Mouse (Mus musculus) thymus, adult 18-20 months (tissue): Measurements from ENCODE around the gene Rngtt.
"Not testable (repeated sequence)": the region's sequence is repeated elsewhere in the genome, so short reads cannot be mapped to it uniquely, and the experiment has no call there.

Source experiments
- DNase-seq, 2 experiments: peaks; one replicate each; pipeline ENCODE4 v3.0.0; 2022; ENCODE audit warnings: mixed read lengths in 2 of 2

Gene Rngtt

DNA sequence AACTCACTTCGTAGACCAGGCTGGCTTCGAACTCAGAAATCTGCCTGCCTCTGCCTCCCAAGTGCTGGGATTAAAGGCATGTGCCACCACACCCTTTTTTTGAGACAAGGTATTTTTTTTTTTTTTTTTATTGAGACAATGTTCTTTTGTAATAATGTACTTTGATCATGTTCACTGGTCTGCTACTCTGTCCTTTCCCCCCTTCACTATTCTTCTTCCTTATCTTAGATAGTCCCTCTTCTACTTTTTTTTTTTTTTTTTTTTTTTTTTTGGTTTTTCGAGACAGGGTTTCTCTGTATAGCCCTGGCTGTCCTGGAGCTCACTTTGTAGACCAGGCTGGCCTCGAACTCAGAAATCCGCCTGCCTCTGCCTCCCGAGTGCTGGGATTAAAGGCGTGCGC, 4.0 kb downstream of the Rngtt start:
- DNase-seq = not testable (repeated sequence)

- DNase-seq = no peak
These were observed 5.7 kb downstream of the Rngtt start for GRCm38 (mm10) chr4:33315840-33316239.

- DNase-seq = no peak
These were observed 21.0 kb downstream of the Rngtt start for GRCm38 (mm10) chr4:33331147-33331546.

GRCm38 (mm10) chr4:33332956-33333455, 22.9 kb downstream of the Rngtt start:
- no peak for DNase-seq

DNA sequence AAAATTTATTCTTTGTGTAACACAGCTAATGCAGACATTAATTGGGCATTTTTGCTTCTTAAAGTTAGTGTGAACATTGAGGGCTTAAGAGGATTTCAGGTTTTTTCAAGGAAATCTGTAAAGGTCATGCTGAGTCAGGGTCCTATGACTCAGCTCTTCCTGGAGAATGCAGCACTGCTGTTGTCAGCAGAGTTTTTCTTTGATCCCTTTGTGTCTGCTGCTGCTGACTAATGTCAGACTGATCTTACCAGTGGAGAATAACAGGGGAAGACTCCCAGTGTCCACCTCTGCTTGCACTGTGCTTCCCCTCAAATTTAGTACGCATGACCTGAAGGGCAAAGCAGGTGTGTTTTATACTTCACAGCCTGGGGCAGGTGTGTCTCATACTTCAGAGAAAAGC, 27.9 kb downstream of the Rngtt start:
- DNase-seq = no peak

DNA sequence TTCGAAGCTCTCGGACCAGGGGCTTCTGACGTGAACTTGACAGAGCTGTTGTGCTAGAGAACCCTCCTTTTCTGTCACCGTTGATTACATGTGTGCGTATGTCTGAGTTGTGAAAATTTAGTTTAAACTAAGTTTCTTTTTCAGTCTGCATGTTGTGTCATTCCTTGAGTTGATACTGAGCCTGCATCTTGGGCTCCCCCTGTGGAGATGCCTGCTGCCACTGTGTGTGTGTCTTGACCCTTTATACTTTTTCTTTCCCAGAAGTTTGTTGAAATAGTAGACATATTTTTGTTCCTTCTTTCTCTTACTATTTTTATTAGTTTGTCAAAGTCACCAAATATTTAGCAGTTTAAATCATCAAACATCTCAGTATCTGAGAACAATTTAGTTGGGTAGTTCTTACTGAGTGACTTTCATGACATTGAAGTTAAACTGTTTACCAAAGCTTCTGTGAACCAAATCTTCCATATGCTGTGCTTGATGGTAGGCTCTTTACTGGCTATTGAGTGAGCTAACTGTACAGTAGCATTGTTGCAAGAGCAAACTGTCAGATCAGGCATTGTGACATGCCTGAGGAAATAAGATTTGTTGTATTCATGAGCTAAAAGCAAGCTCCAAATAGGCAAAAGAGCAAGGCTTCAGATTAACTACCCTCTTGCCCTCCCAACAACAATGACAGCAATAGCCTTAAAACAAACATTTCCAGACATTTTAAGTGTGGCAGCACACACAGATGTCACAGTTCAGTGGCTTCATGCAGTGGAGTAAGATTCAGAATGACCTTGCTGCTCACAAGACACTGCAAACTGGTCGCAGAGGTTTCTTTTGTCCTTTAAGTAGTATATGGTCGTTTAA, 33.0 kb downstream of the Rngtt start:
- no peak for DNase-seq

DNA sequence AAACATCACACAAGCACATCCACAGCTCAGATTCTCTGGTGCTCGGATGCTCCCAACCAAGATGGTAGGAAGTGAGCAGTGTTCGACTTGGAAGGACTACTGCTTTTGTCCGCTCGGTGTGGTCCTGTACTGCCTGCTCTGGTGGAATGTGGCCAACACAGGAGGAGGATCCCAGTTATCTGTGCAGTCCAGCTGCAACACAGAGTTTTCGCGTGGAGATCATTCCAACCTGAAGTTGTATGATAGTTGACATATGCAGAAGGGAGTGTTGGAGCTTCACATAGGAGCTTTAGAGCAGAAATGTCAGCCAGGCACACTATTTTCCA, 33.6 kb downstream of the Rngtt start:
- DNase-seq = no peak

- DNase-seq = no peak
These were observed 53.3 kb downstream of the Rngtt start for GRCm38 (mm10) chr4:33363451-33363850.

DNA sequence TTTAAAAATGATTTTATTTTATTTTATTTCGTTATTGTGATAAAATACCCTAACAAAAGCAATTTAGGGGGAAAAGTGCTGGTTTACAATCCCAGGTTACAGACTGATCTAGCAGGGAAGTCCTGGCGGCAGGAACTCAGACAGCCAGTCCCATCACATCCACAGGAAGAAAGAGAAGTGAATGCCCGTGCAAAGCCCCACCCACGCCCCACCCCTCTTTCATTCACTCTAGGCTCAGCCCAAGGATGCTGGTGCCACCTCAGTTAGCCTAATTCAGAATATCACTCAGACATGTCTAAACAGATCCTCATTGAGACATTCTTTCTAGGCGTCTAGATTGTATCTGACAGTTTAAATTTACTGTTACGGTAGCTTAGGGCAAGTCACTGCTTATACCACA, 64.8 kb downstream of the Rngtt start:
- no peak for DNase-seq

GRCm38 (mm10) chr4:33377642-33378041, 67.5 kb downstream of the Rngtt start:
- no peak for DNase-seq

- no peak for DNase-seq
These were observed 68.8 kb downstream of the Rngtt start for GRCm38 (mm10) chr4:33378894-33379293.

GRCm38 (mm10) chr4:33388899-33389298, 78.8 kb downstream of the Rngtt start:
- no peak for DNase-seq

DNA sequence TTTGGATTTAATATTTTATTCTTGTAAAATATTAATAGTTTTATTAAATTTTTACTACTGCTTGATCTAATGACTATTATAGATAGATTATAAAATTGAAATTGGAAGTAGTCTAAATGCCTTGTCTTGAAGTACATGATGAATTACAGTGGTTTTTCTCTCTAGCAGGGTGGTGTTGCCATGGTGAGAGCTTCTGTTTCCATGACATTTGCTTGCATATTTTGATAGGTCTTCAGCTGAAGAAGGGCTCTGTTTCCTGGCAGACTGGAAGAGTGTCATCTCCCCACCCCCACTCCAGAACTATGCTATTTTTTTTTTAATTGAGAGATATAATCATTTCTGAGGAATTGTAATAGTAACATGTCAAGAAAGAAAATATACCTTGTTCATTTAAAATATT, 80.5 kb downstream of the Rngtt start:
- no peak for DNase-seq

GRCm38 (mm10) chr4:33393437-33393836, 83.3 kb downstream of the Rngtt start:
- DNase-seq = no peak

- peak; percentile 38 to 44 for DNase-seq
These were observed 86.4 kb downstream of the Rngtt start for GRCm38 (mm10) chr4:33396222-33397176.

DNA sequence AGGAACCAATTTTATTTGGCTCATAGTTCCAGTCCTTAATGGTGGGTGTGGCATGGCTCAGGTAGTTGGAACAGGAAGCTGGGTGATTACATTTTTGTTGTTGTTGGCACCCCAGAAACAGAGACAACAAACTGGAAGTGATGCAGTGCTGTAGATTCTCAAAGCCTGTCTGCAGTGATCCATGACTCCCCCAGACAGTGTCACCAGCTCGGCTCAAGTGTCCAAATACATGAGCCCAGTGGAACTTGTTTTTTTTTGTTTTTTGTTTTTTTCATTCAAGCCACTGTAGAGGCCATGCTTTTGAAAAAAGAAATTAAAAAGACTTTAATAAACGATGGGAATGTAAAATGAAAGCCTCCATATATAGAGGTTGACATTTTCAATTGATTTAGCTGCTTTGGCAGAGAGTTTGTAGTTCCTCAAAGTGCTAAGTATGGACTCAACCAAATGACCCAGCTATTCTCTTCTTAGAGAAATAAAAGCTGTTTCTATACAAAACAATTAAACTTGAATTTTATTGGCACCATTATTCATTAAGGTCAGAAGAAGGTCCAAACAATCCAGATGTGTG, 95.7 kb downstream of the Rngtt start:
- DNase-seq = no peak

- no peak for DNase-seq
These were observed 103.7 kb downstream of the Rngtt start for GRCm38 (mm10) chr4:33413791-33414190.

DNA sequence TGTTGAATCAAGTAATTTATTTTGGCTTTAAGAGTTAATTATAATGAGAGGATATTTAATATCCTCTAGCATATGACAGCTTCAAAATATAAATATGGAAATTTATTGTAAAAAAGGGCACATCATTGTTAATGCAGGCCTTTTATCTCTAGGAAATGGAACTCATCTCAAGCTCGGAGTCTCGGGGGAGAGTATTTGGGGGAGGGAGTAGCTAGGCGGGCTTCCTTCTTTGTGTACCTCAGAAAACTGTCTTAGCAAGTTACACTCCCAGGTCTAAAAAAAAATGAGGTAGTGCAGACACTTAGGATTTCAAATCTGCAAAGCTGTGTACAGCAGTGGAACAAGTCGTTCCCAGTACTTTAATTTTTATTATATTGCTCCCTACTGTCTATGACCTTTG, 104.7 kb downstream of the Rngtt start:
- DNase-seq = no peak

DNA sequence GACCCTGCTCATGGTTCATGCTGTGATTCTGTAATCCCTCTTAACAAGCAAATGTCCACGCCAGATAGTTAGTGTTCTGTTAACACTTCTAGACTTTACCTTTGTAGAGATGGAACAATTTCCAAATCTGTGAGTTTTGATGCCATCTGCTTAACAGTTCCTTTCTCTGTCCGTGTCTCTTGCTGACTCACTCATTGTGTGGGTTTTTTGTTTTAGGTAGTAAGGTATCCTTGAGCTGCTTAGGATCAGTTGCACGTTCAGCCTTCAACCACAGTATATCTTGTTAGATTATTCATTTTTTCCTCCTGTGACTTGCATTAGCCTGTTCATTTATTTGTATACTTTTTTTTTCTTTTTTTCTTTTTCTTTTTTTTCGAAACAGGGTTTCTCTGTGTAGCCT, 107.3 kb downstream of the Rngtt start:
- DNase-seq = no peak

GRCm38 (mm10) chr4:33419644-33420043, 109.5 kb downstream of the Rngtt start:
- DNase-seq = no peak

DNA sequence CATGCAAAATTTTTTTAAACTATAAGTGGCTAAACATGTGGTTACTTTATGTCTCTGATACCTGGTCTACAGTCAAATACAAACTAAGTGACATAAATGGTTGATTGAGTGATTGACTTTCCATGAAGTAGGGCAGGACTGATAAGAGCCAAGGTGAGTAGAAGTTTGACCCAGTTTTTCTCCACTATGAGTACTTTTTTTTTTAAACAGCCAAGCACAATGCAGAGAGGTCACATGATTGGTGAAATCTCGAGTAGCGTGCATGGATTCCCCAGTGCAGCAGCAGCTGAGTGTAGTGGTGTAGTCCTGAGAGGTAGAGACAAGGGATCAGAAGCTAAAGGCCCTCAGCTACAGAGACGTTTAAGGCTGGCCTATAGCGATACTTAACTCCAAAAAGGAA, 118.7 kb downstream of the Rngtt start:
- DNase-seq = no peak

DNA sequence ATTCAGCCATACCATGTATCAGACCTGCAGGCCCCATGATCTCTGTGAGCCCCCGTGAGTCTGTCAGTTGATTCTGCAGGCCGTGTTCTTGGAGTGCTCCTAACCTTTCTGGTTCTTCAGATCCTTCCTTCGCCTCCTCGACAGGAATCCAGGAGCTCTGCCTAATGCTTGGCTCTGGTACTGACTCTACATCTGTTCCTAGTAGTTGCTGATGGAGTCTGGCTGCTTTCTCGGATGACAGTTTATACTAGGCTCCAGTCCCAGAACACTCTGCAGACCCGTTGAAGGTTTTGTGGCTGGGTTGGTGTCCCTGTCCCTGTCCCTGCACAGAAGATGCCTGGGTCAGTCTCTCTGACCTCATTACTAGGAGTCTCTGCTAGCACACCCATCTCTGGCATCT, 131.8 kb downstream of the Rngtt start:
- no peak for DNase-seq

DNA sequence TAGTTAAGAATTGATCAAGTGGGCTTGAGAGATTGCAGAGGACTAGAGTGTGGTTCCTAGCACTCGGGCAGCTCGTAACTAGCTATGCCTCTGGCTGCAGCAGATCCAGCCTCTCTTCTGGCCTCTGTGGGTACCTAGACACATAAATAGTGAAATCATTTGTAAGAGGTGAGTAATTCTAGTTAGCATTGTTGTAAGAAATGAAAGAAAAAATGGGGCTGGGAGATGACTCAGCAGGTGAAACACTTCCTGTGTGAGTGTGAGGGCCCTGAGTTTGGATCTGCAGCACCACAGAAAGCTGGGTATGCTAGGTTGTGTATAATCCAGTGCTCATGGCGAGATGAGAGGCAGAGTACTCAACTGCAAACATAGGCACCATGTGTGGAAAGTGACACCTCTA, 136.2 kb downstream of the Rngtt start:
- DNase-seq = no peak
